Mouse (Mus musculus): ENCODE measurements around the gene Plekhg2. TPM values are rescaled to one million over a fixed set of nuclear protein-coding genes. Genes with fewer than 3 reads are reported as not detected.
A peak's percentile ranks its signal among the peaks of the same experiment; 100 is the strongest.

Gene Plekhg2
- total RNA-seq, 2 experiments from 2014 or later = 5.9 to 6.8 TPM

GRCm38 (mm10) chr7:28381017-28381790 is 8.8 kb upstream of the Plekhg2 start:
- H3K4me3 ChIP-seq = peak overlapping the region; percentile 38

GRCm38 (mm10) chr7:28380237-28381016 is 8.0 kb upstream of the Plekhg2 start, which contains the start of gene Zfp36:
Gene Zfp36, minus strand, starts transcription at chr7:28380253.
- DNase-seq (ENCODE audit: low spot score in 2 of 2) = no peak
- H3K27ac ChIP-seq = peak within 1 kb of the TSS; percentile 94
- H3K4me3 ChIP-seq = peak within 1 kb of the TSS; percentile 59
- TF ChIP-seq CTCF (conservative IDR thresholded peaks at IDR 0.05) = no peak

More at GRCm38 (mm10) chr7:28381017-28381790, 8.8 kb upstream of the Plekhg2 start:
- no peak for TF ChIP-seq CTCF (conservative IDR thresholded peaks at IDR 0.05)
- no peak for DNase-seq (ENCODE audit: low spot score in 2 of 2)
- H3K27ac ChIP-seq = peak overlapping the region; percentile 90

GRCm38 (mm10) chr7:28378769-28379651 is 6.6 kb upstream of the Plekhg2 start:
- no peak for TF ChIP-seq CTCF (conservative IDR thresholded peaks at IDR 0.05)

GRCm38 (mm10) chr7:28378066-28378690 is 5.8 kb upstream of the Plekhg2 start:
- Histone ChIP-seq H3K27ac (peak overlapping the region; percentile 94), H3K4me3 (peak overlapping the region; percentile 59)
- no peak for TF ChIP-seq CTCF (conservative IDR thresholded peaks at IDR 0.05)
- no peak for DNase-seq (ENCODE audit: low spot score in 2 of 2)

More at GRCm38 (mm10) chr7:28378769-28379651, 6.6 kb upstream of the Plekhg2 start:
- peak overlapping the region; percentile 94 for H3K27ac ChIP-seq
- DNase-seq (ENCODE audit: low spot score in 2 of 2) = peak; percentile 66 to 79
- H3K4me3 ChIP-seq = peak overlapping the region; percentile 59

GRCm38 (mm10) chr7:28377190-28378065 is 5.0 kb upstream of the Plekhg2 start:
- no peak for TF ChIP-seq CTCF (conservative IDR thresholded peaks at IDR 0.05)
- peak overlapping the region; percentile 59 for H3K4me3 ChIP-seq
- no peak for DNase-seq (ENCODE audit: low spot score in 2 of 2)
- peak overlapping the region; percentile 94 for H3K27ac ChIP-seq

GRCm38 (mm10) chr7:28376011-28376771 is 3.8 kb upstream of the Plekhg2 start:
- TF ChIP-seq CTCF (conservative IDR thresholded peaks at IDR 0.05) = no peak
- Histone ChIP-seq H3K4me3 (peak overlapping the region; percentile 59), H3K27ac (peak overlapping the region; percentile 89)
- no peak for DNase-seq (ENCODE audit: low spot score in 2 of 2)

- peak overlapping the region; percentile 89 for H3K27ac ChIP-seq
- peak; percentile 66 to 76 for DNase-seq (ENCODE audit: low spot score in 2 of 2)
- no peak for TF ChIP-seq CTCF (conservative IDR thresholded peaks at IDR 0.05)
- H3K4me3 ChIP-seq = peak overlapping the region; percentile 59
These were observed 3.0 kb upstream of the Plekhg2 start for GRCm38 (mm10) chr7:28375176-28375921.

- TF ChIP-seq CTCF (conservative IDR thresholded peaks at IDR 0.05) = no peak
- Histone ChIP-seq H3K4me3 (no peak overlapping the region), H3K27ac (peak overlapping the region; percentile 89; the same call in 1 of the 2 replicates)
- DNase-seq (ENCODE audit: low spot score in 2 of 2) = no peak
These were observed 2.2 kb upstream of the Plekhg2 start for GRCm38 (mm10) chr7:28374647-28375046.

- TF ChIP-seq CTCF (conservative IDR thresholded peaks at IDR 0.05) = no peak
- no peak for DNase-seq (ENCODE audit: low spot score in 2 of 2)
- Histone ChIP-seq H3K27ac (peak overlapping the region; percentile 77; the same call in 1 of the 2 replicates), H3K4me3 (no peak overlapping the region)
These were observed 1.6 kb upstream of the Plekhg2 start for GRCm38 (mm10) chr7:28373891-28374495.

All from layer of hippocampus, adult 2 months (tissue).